Mouse (Mus musculus): Measurements from ENCODE around the gene Tas1r3. TPM values are rescaled to one million over a fixed set of nuclear protein-coding genes. Genes with fewer than 3 reads are reported as not detected.

Tas1r3 gene
- polyA plus RNA-seq, 1 experiment from 2014 or later, result 0.57 TPM

- H3K9me3 ChIP-seq, result no peaks in the 10 kb centered on the region
- no peak overlapping the region for H3K9ac ChIP-seq (replicated peaks)
- no peak overlapping the region for H3K4me3 ChIP-seq
- WGBS, result 88% methylated on average over 3 of the region's 3 CpGs
- H3K36me3 ChIP-seq, result peaks cover 60% of the 10 kb centered on the region
- no peaks in the 10 kb centered on the region for H3K4me1 ChIP-seq
- no peaks in the 10 kb centered on the region for H3K27me3 ChIP-seq
- no peak overlapping the region for H3K4me2 ChIP-seq (replicated peaks)
- ATAC-seq (ENCODE audit: low FRiP score, low read depth), result no peak
- no peak overlapping the region for H3K27ac ChIP-seq (replicated peaks)
Observed at GRCm38 (mm10) chr4:155883587-155883986, 20.4 kb upstream of the Tas1r3 start.

GRCm38 (mm10) chr4:155871404-155871803 is 8.2 kb upstream of the Tas1r3 start:
- H3K27me3 ChIP-seq, result no peaks in the 10 kb centered on the region
- 97% methylated on average over 7 of the region's 7 CpGs for WGBS
- no peak for ATAC-seq (ENCODE audit: low FRiP score, low read depth)
- peaks cover 28% of the 10 kb centered on the region for H3K4me1 ChIP-seq
- H3K4me2 ChIP-seq (replicated peaks), result no peak overlapping the region
- no peak overlapping the region for H3K27ac ChIP-seq (replicated peaks)
- no peak overlapping the region for H3K9ac ChIP-seq (replicated peaks)
- no peaks in the 10 kb centered on the region for H3K9me3 ChIP-seq
- no peak overlapping the region for H3K4me3 ChIP-seq
- H3K36me3 ChIP-seq, result peaks cover 48% of the 10 kb centered on the region

- H3K9me3 ChIP-seq, result no peaks in the 10 kb centered on the region
- H3K4me3 ChIP-seq, result peak within 1 kb of the TSS; percentile 73
- peaks cover 28% of the 10 kb centered on the region for H3K4me1 ChIP-seq
- peak within 1 kb of the TSS; percentile 58 for H3K27ac ChIP-seq (replicated peaks)
- no peaks in the 10 kb centered on the region for H3K27me3 ChIP-seq
- peak within 1 kb of the TSS; percentile 97 for H3K4me2 ChIP-seq (replicated peaks)
- ATAC-seq (ENCODE audit: low FRiP score, low read depth), result peak; percentile 98
- H3K36me3 ChIP-seq, result peaks cover 48% of the 10 kb centered on the region
- WGBS, result under 1% methylated on average over 63 of the region's 63 CpGs
- peak within 1 kb of the TSS; percentile 82 for H3K9ac ChIP-seq (replicated peaks)
Observed at GRCm38 (mm10) chr4:155869317-155870033, 6.3 kb upstream of the Tas1r3 start, which contains the start of the genes Cptp and Ints11. Cptp (minus strand) TSS chr4:155869440. Ints11 (plus strand) TSS chr4:155869546.

DNA sequence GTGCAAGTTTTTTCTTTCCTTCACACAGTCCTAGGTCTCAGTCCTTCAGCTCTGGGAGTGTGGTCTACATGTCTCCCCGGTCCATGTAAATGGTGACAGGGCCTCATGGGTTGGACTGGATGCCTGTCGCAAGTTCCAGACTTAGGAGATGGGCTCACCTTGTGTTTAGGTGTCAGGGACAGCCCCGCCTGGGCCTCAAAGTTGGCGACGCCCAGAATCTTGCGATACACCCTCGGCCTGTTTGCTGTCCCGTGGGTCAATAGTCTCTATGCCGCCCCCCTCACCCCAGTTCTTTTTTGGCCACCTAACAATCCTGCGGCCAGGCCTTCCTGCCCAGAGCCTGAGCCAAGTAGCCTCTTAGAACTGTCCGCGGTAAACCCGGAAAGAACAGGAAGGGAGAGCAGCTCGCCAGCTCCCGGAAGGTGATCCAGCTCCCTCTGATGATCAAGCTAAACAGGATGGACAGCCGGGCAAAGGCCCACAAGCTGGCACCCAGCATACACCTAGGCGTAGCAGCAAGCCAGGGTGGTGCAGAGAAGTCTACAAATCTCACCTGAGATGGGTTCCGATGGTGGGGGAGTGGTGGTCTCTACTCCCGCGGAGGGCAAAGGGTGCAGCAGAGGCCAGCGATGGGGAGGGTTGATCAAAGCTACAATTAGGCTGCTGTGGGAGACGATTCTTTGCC is 5.6 kb upstream of the Tas1r3 start:
- 12% methylated on average over 22 of the region's 22 CpGs for WGBS
- Histone ChIP-seq H3K4me2 (replicated peaks) (peak overlapping the region; percentile 97), H3K4me3 (peak overlapping the region; percentile 73), H3K9ac (replicated peaks) (peak overlapping the region; percentile 82), H3K27ac (replicated peaks) (no peak overlapping the region), H3K9me3 (no peaks in the 10 kb centered on the region), H3K27me3 (no peaks in the 10 kb centered on the region), H3K4me1 (peaks cover 28% of the 10 kb centered on the region), H3K36me3 (peaks cover 41% of the 10 kb centered on the region)
- ATAC-seq (ENCODE audit: low FRiP score, low read depth), result peak; percentile 64

DNA sequence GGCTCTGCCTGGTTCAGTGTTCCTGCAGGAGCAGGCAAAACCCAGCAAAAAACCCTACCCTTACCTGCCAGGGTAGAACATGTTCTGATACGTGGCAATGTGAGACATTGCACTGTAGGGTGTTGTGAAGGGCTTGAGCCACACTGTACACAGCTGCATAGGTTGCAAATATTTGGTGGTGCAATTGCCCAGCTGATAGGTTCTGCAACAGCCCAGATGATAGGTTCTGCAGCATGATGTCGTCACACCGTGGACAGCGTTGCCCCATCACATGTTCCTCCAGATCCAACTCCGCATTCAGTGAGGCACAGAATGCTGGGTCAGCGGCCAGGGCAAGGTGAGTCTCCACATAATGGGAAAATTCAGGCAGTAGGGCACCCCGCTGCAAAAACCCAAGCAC is 1.4 kb downstream of the Tas1r3 start:
- Histone ChIP-seq H3K36me3 (peaks cover 76% of the 10 kb centered on the region), H3K9me3 (no peaks in the 10 kb centered on the region), H3K4me3 (no peak overlapping the region), H3K27me3 (no peaks in the 10 kb centered on the region), H3K27ac (replicated peaks) (no peak overlapping the region), H3K9ac (replicated peaks) (no peak overlapping the region), H3K4me1 (no peaks in the 10 kb centered on the region), H3K4me2 (replicated peaks) (no peak overlapping the region)
- no peak for ATAC-seq (ENCODE audit: low FRiP score, low read depth)
- 90% methylated on average over 7 of the region's 7 CpGs for WGBS

DNA sequence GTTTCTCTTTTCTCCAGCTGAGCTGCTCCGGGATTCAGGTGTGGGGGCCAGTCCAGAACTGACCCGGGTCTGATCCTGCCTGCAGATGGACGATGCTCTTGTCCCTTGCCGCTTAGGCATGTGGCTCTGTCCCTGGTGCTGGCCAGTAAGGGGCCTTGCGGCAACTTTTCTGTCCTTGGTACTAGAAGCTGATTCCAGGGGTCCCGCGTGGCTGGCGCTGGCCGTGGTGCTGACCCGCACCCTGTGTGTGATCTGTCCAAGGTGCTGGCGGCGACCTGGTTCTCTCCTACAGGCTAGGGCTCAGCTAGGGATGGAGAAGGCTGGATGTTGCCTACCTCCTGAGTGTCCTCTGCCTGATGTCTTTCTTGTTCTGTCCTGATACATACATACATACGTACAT is 3.8 kb downstream of the Tas1r3 start:
- no peak overlapping the region for H3K27ac ChIP-seq (replicated peaks)
- H3K4me3 ChIP-seq, result no peak overlapping the region
- H3K36me3 ChIP-seq, result peaks cover 82% of the 10 kb centered on the region
- no peak overlapping the region for H3K9ac ChIP-seq (replicated peaks)
- 30% methylated on average over 13 of the region's 13 CpGs for WGBS
- H3K4me1 ChIP-seq, result no peaks in the 10 kb centered on the region
- no peaks in the 10 kb centered on the region for H3K27me3 ChIP-seq
- no peak overlapping the region for H3K4me2 ChIP-seq (replicated peaks)
- no peaks in the 10 kb centered on the region for H3K9me3 ChIP-seq
- no peak for ATAC-seq (ENCODE audit: low FRiP score, low read depth)

DNA sequence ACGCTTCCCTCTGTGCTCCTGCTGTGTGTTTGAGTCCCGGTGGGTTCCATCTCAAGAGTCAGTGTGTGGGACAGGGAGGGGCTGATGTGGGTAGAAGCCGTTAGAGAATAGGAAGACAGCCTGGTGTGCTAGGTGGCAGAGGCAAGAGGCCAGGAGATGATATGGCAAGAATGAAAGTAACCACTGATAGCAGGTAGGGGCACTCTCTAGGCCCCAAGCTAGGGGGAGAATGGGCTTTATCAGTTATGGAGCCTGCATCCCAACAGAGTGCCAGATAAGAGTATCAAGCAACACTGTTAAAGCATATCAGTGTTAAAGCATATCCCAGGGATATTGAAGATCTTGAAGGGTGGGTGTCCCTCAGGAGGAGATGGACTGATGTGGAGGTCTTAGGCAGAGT is 6.3 kb downstream of the Tas1r3 start:
- Histone ChIP-seq H3K4me3 (no peak overlapping the region), H3K27ac (replicated peaks) (no peak overlapping the region), H3K9me3 (no peaks in the 10 kb centered on the region), H3K27me3 (no peaks in the 10 kb centered on the region), H3K36me3 (peaks cover 94% of the 10 kb centered on the region), H3K4me1 (no peaks in the 10 kb centered on the region), H3K4me2 (replicated peaks) (no peak overlapping the region), H3K9ac (replicated peaks) (no peak overlapping the region)
- no peak for ATAC-seq (ENCODE audit: low FRiP score, low read depth)
- 90% methylated on average over 3 of the region's 3 CpGs for WGBS

- H3K9ac ChIP-seq (replicated peaks), result no peak overlapping the region
- no peaks in the 10 kb centered on the region for H3K4me1 ChIP-seq
- ATAC-seq (ENCODE audit: low FRiP score, low read depth), result no peak
- H3K36me3 ChIP-seq, result peaks cover 86% of the 10 kb centered on the region
- H3K4me2 ChIP-seq (replicated peaks), result no peak overlapping the region
- no peaks in the 10 kb centered on the region for H3K27me3 ChIP-seq
- no peak overlapping the region for H3K4me3 ChIP-seq
- 92% methylated on average over 12 of the region's 12 CpGs for WGBS
- H3K27ac ChIP-seq (replicated peaks), result no peak overlapping the region
- H3K9me3 ChIP-seq, result no peaks in the 10 kb centered on the region
Observed at GRCm38 (mm10) chr4:155856071-155856470, 7.1 kb downstream of the Tas1r3 start.

DNA sequence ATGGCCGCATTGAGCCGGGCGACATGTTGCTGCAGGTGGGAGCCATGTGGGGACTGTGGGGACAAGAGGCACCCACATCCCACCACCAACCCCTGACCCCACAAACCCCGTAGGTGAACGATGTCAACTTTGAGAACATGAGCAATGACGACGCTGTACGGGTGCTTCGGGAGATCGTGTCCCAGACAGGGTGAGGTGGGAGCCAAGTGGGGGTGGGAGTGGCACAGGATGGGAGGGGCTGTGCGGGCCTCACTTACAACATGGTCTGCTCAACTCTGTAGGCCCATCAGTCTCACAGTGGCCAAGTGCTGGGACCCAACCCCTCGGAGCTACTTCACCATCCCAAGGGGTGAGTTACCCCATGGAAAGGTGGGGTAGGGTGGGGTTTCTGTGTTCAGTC is 8.2 kb downstream of the Tas1r3 start:
- Histone ChIP-seq H3K9me3 (no peaks in the 10 kb centered on the region), H3K4me1 (no peaks in the 10 kb centered on the region; the same call in 1 of the 2 replicates), H3K4me3 (no peak overlapping the region), H3K9ac (replicated peaks) (no peak overlapping the region), H3K27me3 (no peaks in the 10 kb centered on the region), H3K4me2 (replicated peaks) (no peak overlapping the region), H3K27ac (replicated peaks) (no peak overlapping the region), H3K36me3 (peaks cover 76% of the 10 kb centered on the region)
- 89% methylated on average over 12 of the region's 12 CpGs for WGBS
- ATAC-seq (ENCODE audit: low FRiP score, low read depth), result no peak

DNA sequence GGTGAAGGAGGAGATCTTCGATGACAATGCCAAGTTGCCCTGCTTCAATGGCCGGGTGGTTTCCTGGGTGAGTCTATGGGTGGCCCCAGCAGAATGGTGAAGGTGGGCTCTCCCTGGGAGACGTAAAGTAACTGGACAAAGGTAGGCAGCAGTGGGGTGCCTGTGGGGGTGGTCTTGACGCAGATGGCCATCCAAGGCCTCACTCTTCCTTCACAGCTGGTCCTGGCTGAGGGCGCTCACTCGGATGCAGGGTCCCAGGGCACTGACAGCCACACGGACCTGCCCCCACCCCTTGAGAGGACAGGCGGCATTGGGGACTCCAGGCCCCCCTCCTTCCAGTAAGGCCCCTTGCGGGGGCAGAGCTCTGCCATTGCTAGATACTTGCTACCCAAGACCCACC is 9.7 kb downstream of the Tas1r3 start:
- WGBS, result 95% methylated on average over 9 of the region's 9 CpGs
- Histone ChIP-seq H3K4me1 (peaks cover 16% of the 10 kb centered on the region), H3K9me3 (no peaks in the 10 kb centered on the region), H3K27me3 (no peaks in the 10 kb centered on the region), H3K27ac (replicated peaks) (no peak overlapping the region), H3K36me3 (peaks cover 61% of the 10 kb centered on the region), H3K9ac (replicated peaks) (no peak overlapping the region), H3K4me3 (no peak overlapping the region), H3K4me2 (replicated peaks) (no peak overlapping the region)
- ATAC-seq (ENCODE audit: low FRiP score, low read depth), result no peak

DNA sequence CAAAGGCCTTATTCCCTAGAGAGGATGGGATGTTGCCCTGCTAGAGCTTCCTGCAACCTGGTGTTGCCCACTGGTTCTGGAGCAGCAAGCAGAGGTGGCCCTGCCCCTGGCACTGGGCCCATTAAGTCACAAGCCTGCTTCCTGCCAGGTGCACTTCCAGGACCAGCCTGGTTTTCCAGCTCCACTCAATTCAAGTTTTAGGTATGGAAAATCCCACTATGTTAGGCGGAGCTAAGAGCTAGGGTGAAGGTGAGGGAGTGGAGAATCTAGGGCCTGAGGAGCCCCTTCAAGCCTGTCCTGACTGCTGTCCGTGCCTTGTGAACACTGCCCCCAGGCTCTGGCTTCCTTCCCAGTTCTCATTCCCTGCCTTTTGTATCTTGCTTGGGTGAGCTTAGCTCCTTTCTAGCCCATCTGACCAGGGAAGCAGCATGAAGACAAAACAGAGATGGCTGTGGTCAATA is 11.2 kb downstream of the Tas1r3 start:
- Histone ChIP-seq H3K27ac (replicated peaks) (no peak overlapping the region), H3K9ac (replicated peaks) (no peak overlapping the region), H3K27me3 (no peaks in the 10 kb centered on the region), H3K4me3 (no peak overlapping the region), H3K36me3 (peaks cover 46% of the 10 kb centered on the region), H3K9me3 (no peaks in the 10 kb centered on the region), H3K4me1 (peaks cover 23% of the 10 kb centered on the region), H3K4me2 (replicated peaks) (no peak overlapping the region)
- WGBS, result 86% methylated on average over 2 of the region's 2 CpGs
- ATAC-seq (ENCODE audit: low FRiP score, low read depth), result no peak

DNA sequence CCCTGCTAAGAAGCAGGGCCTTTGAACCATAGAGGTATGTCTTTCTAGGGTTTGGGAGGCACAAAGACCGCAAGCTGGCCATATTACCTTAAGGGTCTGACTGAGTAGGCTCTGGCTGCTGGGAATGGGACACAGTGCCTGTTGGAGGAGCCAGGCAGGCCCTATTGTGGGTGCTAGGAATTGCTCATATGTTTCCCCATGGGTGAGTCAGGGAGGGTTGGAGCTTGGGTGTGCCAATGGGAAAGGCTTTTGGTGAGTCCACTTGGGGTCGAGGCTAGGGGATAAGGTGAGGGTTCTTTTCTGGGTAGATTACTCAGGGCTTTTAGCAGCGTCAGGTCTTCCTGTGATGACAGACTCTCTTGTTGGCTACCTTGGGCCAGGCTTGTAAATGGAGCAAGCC is 11.8 kb downstream of the Tas1r3 start:
- ATAC-seq (ENCODE audit: low FRiP score, low read depth), result no peak

More for the DNA sequence above, 11.8 kb downstream of the Tas1r3 start:
- H3K4me2 ChIP-seq (replicated peaks), result no peak overlapping the region
- peak overlapping the region; percentile 6; the same call in 1 of the 2 replicates for H3K9ac ChIP-seq (replicated peaks)
- no peaks in the 10 kb centered on the region for H3K9me3 ChIP-seq
- peaks cover 29% of the 10 kb centered on the region for H3K4me1 ChIP-seq
- peaks cover 40% of the 10 kb centered on the region for H3K36me3 ChIP-seq
- no peaks in the 10 kb centered on the region for H3K27me3 ChIP-seq
- no peak overlapping the region for H3K27ac ChIP-seq (replicated peaks)
- 88% methylated on average over 3 of the region's 3 CpGs for WGBS
- H3K4me3 ChIP-seq, result no peak overlapping the region

Measured in midbrain, embryonic 12.5 days (tissue).